Mouse (Mus musculus): Measurements from ENCODE around the gene Tdrkh.
A peak's percentile ranks its signal among the peaks of the same experiment; 100 is the strongest.

Gene Tdrkh

DNA sequence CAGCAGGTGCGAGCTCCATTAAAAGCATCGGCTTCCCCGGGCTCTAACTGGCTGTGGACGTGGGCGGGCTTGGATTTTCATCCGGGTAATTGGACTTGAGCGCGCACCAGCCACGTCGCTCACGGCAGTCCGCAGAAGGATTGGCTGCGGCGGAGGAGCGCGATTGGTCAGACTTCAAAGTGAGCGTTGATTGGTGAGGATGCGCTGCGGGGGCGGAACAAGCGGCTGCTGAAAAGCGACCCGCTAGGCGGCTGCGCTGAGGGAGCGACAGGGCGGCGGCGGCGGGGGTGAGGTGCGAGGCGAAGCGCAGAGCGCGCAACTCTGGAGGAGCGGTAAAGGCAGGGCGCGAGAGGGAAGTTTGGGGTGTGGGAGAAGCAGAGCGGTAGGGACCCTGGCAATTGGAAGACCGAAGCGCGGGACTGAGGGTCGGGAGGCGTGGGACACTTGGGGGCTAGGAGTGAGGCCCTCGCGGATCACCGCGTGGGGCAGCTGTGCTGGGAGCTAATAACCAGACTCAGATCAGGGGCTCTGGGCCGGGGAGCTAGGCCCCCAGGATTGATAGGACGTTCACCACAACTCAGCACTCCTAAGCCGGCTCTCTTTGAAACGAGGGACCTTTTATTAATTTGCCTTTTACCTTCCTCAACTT lies at the start of gene Tdrkh:
Tdrkh (plus strand) TSS at position 243 of the 649 bp plus-strand sequence.
- no peak for DNase-seq (ENCODE audit: extremely low read depth, low read depth)

DNA sequence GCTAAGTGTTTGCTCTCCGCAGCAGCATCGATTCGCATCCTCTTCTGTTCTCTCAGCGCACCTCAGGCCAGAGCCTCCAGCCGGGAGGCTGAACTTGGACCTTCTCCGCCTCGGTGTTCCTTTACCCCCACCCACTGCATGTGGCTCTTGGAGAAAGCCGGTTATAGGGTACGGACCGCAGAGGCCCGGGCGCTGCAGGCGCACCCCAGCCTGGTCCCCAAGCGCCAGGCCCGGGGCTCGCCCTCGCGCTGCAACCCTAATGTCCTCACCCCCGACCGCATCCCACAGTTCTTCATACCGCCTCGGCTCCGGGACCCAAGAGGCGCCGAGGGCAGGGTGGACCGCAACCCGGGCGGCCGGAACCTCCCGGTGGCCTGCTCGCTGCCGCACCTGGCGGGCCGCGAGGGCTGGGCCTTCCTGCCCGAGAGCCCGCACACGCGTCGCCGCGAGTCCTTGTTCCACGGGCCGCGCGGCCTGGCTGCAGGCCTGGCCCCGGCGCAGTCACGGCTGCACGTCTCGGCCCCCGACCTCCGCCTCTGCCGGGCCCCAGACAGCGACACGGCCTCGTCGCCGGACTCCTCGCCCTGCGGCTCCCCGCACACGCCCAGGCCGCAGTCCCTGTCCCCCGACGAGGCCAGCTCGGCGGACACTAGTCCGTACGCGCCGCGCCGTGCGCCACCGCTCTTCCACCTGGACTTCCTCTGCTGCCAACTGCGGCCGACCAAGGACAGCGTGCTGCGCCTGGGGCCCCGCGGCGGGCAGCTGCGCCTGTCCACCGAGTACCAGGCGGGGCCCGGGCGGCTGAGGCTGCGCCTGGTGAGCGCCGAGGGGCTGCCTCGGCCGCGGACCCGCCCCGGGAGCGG lies 49.6 kb upstream of the Tdrkh start:
- no peak for DNase-seq (ENCODE audit: extremely low read depth, low read depth)

DNA sequence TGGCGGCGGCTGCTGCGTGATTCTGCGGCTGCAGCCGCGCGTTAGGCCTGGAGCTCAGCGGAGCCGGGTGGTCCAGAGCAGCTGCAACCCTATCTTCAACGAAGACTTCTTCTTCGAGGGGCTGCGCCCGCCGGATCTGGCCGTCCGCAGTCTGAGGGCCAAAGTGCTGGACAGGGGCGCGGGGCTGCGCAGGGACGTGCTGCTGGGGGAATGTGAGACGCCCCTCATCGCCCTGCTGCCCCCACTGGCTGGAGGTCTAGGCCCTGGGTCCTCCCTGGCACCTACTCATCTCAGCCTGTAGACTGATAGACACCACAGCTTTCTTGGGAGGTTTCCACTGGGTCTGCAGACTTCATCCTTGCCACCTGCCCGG lies 48.9 kb upstream of the Tdrkh start:
- DNase-seq (ENCODE audit: extremely low read depth, low read depth) = no peak

DNA sequence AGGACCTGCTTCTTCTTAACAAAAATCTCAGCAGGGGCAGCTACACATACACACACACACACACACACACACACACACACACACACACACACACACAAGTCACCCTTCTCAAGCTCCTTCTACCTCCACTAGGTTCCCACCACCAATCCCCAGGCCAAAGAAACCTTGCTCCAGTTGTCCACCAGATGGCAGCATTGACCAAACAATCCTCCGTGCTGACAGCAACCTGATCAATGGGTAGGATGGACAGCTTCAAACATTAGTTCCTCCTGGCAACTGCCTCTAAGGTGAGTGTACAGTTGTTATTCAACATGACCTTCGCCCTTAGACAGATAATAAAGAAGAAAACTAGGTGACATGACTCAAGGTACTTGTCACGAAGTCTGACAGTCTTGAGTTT lies 46.3 kb upstream of the Tdrkh start:
- peak; percentile 69 for DNase-seq (ENCODE audit: extremely low read depth, low read depth)

DNA sequence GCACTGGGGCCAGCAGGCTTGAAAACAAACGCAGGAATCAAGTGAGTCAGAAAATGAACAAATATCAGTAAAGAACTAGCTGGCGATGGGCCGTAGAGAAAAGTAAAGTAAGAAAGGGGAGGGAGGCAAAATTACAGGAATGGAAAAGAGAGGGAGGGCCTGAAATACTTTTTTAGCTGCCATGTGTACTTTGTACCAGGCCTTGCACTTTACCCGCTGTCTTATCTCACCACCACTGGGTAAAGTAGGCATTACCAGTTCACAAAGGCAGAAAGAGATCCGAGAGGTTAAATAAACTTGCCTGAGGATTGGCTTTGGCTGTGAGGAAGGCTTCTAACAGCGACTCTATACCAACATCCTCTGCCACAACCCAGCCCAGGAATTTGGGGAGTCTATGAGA lies 45.6 kb upstream of the Tdrkh start:
- DNase-seq (ENCODE audit: extremely low read depth, low read depth) = no peak

DNA sequence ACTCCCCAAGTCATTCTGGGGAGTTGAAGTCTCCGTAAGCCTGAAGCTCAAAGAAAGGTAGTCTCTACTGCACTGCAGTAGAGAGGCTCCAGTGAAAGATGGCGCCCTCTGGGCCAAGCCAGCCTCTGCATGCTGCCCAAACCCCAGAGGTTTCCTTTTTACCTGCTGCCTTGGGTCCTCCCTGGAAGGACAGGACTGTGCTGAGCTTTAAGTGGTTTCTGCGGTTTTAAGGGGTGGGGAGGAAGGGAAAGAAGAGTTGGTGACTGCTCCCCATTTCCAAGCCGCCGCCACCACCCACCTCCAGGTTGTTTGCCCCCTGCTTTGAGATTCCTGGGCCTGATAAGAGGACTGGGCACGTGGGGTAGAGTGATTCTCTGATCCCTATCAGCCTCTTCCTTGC lies 44.4 kb upstream of the Tdrkh start:
- no peak for DNase-seq (ENCODE audit: extremely low read depth, low read depth)

DNA sequence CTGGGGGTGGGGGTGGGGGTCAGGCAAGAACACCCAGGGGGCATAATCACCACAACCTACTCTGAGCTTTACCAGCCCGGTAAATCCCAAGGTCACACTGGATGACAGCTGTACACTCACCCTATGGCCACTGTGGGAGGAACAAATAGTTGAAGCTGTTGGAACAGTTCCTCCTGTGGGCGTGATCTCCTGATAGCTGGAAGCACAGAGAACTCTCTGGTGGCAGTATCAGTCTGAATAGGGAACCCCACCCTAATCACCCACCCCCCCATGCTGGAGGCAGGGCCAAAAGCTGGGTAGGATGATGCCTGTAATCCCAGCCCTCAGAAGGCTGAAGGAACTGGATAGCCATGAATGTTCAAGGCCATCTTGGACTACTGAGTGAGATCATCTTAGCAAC lies 43.4 kb upstream of the Tdrkh start:
- DNase-seq (ENCODE audit: extremely low read depth, low read depth) = peak; percentile 56

DNA sequence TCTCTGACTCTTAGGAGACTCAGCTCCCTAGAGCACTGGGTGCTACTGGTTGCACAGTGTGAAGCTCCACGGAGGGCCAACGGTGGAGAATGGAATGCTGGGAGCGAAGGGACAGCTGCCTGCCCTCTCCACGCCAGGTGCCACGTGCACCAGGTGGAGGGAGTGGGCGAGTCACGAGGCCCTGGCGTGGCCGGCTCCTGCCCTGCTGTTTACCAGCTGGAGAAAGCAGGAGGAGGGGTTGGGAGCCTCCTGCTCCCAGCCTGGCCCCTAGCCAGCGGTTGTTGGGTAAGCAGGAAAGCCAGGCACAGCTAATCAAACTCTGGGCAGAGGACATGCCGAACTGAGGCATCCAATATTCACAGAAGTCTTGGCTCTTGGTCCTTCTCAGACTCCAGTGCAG lies 41.4 kb upstream of the Tdrkh start:
- no peak for DNase-seq (ENCODE audit: extremely low read depth, low read depth)

DNA sequence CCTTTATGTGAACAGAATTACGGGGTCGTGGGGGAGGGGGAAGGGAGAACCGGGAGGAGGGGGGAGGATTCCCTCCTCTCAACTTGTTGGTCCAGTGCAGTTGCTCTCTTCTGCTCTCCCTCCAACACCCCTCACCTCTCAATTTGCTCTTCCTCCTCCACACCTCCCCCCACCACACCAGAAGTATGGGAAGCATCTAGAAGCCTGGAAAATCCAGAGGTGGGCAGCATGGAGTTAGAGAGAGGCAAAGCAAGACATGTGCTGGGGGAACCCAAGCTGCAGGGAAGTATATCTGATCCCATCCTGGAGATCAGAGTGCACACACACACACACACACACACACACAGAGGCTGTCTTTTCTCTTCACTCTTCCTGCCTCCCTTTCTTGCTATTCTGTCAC lies 41.0 kb upstream of the Tdrkh start:
- no peak for DNase-seq (ENCODE audit: extremely low read depth, low read depth)

DNA sequence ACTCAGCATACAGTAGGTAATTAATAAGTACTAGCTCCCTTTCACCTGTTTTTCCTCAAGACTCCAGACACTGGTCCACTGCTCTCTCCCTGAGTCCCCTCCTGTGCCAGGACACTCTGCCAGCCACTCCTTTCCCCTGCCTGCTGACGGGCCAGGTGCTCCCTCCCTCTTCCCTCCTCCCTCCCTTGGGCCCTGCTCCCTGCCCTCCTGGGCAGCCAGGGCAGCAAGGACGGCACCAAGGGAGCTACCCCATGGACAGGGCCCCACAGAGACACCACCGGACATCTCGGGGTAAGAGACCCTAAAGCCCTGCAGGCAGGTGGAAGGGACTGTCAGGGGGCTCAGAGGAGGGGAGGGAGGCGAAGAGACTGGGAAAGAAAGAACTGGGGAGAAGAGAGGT lies 40.4 kb upstream of the Tdrkh start, which contains the start of gene Rorc:
Rorc (plus strand) TSS at position 154 of the 400 bp plus-strand sequence.
- no peak for DNase-seq (ENCODE audit: extremely low read depth, low read depth)

DNA sequence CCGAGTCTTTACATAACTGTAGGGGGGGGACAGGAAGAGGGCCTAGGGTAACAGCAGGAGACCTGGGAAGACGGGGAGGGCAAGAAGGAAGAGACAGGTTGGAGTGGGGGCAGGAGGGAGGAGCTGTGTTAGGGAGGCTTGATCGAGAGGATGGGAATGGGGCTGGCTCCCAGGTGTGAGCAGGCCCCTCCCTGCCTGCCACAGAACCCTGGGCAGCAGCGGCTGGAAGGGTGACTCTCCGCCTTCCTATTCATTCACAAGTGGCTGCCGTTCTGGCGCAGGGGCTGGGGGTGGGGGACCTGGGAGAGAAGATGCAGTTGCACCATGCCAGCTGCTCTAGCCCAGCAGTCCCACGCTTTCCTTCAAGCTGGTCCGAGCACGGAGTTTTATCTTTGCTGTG lies 40.0 kb upstream of the Tdrkh start:
- DNase-seq (ENCODE audit: extremely low read depth, low read depth) = no peak

DNA sequence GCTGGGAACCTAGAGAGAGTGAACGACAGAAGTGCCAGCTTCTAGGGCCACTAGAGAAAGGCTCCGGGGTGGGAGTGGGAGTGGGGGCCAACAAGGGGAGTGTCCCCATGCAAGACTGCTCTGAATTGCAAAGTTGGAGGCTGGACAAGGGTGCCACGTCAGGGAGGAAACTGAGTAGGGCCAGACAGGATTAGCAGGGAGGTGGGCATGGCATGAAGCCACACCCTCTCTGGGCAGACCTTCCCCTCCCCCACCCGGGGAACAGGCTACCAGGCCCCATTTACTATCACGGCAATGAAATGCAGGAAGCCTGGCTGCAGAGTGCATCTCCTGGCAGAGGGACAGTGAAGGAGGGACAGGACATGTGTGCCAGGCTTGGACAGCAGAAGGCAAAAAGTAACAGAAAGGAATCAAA lies 39.5 kb upstream of the Tdrkh start:
- no peak for DNase-seq (ENCODE audit: extremely low read depth, low read depth)

DNA sequence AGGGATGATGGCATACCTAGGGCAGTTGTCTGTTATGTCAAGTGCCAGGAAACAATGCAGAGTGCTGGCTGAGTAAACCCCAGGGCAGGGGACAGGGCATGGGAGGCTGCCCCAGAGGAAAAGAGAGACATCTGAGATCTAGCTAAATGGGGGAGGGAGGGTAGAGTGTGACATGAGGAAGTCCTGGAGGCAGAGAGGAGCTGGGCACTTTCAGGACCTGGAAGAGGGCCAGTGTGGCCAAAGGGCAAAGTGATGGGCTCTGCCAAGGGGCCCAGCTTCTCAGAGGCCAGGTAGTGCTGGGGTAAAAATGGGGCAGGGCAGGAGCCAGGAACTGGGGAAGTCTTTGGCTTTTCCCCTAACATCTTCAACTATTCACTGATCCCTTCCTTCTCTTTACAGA lies 38.4 kb upstream of the Tdrkh start:
- no peak for DNase-seq (ENCODE audit: extremely low read depth, low read depth)

DNA sequence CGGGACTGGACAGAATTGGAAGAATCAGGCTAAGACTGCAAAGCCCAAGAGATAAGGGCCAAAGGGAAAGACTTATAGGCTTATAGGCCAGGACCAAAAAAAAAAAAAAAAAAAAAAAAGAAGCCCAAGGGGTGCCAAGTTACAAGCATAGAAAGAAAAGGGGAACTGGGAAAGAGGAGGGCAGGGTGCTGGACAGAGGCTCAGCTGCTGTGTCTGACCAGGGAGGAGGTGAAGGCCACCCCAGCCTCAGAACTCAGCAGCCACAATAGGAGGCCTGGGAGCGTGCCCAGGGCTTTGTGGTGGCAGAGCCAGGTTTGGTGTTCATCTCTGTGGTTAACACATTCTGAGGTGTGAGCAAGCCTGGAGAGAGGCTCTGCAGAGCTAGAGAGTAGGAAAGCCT lies 37.9 kb upstream of the Tdrkh start:
- DNase-seq (ENCODE audit: extremely low read depth, low read depth) = no peak

DNA sequence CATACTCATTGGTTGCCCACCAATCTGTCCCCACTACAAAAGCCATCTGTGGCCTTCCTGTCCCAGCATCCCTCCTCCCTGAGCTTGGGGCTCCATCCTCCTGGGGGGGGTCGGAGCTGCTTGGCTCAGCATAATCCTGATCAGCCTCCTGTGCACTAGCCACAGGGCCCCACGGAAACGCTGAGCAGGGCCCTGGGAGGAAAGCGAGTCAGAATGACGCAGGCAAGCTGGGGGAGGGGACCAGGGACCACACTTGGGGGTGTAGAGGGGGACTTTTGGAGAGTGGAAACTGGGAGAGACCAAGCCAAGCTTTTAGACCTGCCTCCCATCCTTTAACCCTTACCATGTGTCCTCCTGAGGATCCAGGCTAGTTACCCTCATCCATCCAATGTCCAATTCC lies 37.2 kb upstream of the Tdrkh start:
- no peak for DNase-seq (ENCODE audit: extremely low read depth, low read depth)

DNA sequence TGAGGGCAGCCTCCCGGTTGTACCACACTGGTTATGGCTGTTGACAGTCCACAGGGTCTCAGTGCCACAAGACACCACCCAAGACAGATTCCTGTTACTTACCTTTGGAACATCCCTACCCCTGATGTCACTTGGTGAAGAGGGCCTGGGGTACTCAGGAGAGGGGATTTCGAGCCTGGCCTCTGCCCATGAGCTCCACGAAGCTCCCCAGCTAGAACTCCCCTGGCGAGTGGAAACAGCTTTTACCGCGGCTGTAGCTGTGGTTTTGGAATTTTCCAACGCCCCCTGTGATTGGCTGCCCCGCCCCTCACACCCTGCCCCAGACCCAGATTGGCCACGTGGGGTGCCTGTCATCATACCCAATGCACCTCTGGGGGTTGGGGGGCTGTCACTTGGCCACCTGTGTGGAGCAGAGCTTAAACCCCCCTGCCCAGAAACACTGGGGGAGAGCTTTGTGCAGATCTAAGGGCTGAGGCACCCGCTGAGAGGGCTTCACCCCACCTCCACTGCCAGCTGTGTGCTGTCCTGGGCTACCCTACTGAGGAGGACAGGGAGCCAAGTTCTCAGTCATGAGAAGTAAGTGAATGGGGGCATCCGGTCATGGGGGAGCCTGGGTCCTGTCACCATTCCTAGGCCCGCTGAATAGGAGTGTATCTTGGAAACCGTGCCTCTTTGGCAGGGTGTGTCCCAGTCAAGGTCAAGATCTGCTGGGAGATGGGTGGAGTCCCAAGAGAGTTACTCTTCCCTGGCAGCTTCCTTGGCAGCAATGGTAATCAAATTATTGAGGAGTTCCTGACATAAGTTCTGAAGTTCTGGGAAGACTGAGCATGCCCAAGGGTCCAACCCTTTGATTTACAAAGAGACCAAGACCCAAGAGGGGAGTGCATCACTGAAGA lies 35.8 kb upstream of the Tdrkh start:
- DNase-seq (ENCODE audit: extremely low read depth, low read depth) = no peak

DNA sequence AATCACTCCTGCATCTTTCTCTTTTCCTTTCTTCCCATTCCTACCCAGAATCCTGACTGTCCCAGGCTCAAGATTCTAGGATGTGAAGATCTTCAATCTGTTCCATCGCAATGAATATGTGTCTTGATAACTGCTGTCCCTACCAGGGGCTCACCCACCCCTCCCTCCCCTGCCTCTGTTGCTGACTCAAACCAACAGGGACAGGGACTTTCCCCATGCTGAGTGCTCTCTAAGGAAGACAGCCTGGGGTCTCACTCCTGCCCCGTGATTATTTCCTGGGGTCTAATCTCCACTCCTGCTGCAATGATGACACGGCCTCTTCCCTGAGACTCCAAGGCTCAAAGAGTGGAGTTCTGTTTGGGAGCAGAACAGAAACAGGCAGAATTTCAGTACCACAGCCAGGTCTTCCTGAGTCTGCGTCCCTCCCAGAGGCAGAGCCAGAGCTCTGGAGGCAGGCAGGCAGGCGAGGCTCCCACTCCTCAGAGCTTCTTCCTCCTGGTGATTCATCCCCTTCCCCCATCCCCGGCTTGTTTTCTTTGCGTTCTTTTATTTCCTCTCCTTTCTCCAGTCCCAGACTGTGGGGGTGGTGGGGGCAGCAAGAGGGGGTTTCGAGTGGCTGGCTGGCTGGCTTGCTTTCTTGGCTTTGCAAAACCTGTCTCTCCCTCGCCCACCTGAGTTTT lies 33.1 kb upstream of the Tdrkh start:
- DNase-seq (ENCODE audit: extremely low read depth, low read depth) = no peak

DNA sequence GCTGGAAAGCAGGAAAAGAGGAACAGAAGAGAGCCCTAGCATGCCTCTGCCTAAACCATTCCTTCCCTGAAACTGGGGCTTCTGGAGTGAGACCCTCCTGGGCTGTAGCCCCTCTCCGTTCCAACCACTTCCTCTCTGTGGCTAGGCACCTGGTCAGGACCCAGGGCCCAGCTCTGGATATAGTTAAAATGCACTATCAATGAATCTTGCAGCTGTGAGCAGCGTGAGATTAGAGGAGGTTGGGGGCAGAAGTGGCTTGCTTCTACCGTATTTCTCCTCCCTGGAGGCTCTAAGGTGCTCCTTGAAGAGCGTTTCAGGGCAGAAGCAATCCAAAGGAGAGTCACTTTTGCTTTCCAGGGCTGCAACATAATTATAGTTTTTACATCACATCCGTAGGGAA lies 30.8 kb upstream of the Tdrkh start:
- DNase-seq (ENCODE audit: extremely low read depth, low read depth) = no peak

DNA sequence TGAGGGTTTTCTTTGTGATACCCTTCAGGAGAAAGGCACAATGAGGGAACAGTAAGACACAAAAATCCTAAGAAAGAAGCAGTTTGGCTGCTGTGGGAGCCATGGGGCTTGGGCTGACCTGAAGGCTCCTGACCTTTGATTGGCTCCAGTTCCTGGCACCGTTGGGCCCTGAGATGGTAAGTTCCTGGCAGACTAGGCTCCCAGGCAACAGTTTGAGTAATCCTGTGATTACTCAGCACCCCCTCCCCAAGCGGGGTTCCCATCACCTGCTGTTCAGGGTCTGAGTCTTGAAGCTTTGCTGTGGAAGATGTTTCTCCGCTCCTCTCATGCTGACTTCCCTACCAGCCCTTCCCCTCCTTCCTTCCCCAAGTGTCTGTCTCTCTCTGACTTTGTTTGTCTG lies 29.6 kb upstream of the Tdrkh start:
- DNase-seq (ENCODE audit: extremely low read depth, low read depth) = no peak

DNA sequence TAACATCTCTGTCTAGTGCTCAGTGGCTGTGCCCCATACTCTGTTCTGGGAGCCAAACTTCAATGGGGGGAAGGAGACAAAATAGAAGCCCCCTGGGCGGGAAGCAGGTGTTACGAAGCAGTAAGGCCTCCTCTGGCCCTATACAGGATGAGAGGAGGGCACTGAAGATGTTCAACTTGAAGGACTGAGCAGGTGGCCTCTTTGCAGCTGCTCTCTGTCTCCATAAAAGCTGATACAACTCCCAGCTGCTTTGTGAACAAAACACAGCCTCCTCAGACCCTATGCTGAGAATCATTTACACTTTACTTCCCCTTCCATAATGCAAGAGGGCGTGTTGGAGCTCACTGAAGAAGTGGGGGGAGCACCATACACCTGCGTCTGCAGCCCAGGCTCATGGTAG lies 26.4 kb upstream of the Tdrkh start:
- DNase-seq (ENCODE audit: extremely low read depth, low read depth) = no peak

DNA sequence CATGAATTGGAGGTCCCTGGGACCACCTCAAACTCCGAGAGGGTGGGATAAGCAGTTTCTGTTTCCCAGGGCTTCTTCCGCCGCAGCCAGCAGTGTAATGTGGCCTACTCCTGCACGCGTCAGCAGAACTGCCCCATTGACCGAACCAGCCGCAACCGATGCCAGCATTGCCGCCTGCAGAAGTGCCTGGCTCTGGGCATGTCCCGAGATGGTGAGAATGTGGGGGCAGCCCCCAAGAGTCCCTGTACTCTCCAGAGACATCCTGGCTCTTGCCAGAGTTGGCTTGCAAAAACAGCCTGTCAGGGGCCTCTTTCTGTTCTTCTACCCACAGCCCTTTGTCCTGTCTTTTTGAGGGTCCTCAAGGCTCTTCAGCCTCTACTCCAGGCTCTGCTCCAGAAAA lies 25.7 kb upstream of the Tdrkh start:
- DNase-seq (ENCODE audit: extremely low read depth, low read depth) = no peak

Data from MEL-GATA-1-ER (cell line).